Mouse (Mus musculus): ENCODE data around the gene Cmc1.
"Not testable (repeated sequence)": the region's sequence is repeated elsewhere in the genome, so short reads cannot be mapped to it uniquely, and the experiment has no call there.

Gene Cmc1

GRCm38 (mm10) chr9:118149407-118150402, at the start of gene Cmc1:
Gene Cmc1, minus strand, starts transcription at chr9:118150177.
- DNase-seq: peak; percentile 93 to 97

- no peak for DNase-seq
These were observed 48.6 kb upstream of the Cmc1 start for GRCm38 (mm10) chr9:118198557-118198956.

- no peak for DNase-seq
These were observed 46.8 kb upstream of the Cmc1 start for GRCm38 (mm10) chr9:118196661-118197390.

- no peak for DNase-seq
These were observed 43.3 kb upstream of the Cmc1 start for GRCm38 (mm10) chr9:118193263-118193662.

GRCm38 (mm10) chr9:118191276-118191675, 41.3 kb upstream of the Cmc1 start:
- no peak for DNase-seq

GRCm38 (mm10) chr9:118188374-118188773, 38.4 kb upstream of the Cmc1 start:
- DNase-seq: no peak

GRCm38 (mm10) chr9:118187420-118187819, 37.4 kb upstream of the Cmc1 start:
- no peak for DNase-seq

- no peak for DNase-seq
These were observed 36.8 kb upstream of the Cmc1 start for GRCm38 (mm10) chr9:118186776-118187175.

GRCm38 (mm10) chr9:118179136-118180025, 29.4 kb upstream of the Cmc1 start:
- DNase-seq: peak; percentile 62 to 65

- DNase-seq: no peak
These were observed 26.7 kb upstream of the Cmc1 start for GRCm38 (mm10) chr9:118176687-118177086.

GRCm38 (mm10) chr9:118175411-118175810, 25.4 kb upstream of the Cmc1 start:
- peak in 1 of 2 experiments; percentile 23 for DNase-seq

- DNase-seq: no peak
These were observed 23.1 kb upstream of the Cmc1 start for GRCm38 (mm10) chr9:118173086-118173485.

GRCm38 (mm10) chr9:118168544-118168943, 18.6 kb upstream of the Cmc1 start:
- peak in 1 of 2 experiments; percentile 40 for DNase-seq

- DNase-seq: no peak
These were observed 17.6 kb upstream of the Cmc1 start for GRCm38 (mm10) chr9:118167606-118168005.

- DNase-seq: no peak
These were observed 11.6 kb upstream of the Cmc1 start for GRCm38 (mm10) chr9:118161536-118161935.

- DNase-seq: no peak
These were observed 10.0 kb upstream of the Cmc1 start for GRCm38 (mm10) chr9:118159936-118160335.

- no peak for DNase-seq
These were observed 8.2 kb upstream of the Cmc1 start for GRCm38 (mm10) chr9:118158201-118158600.

GRCm38 (mm10) chr9:118157234-118157633, 7.3 kb upstream of the Cmc1 start:
- no peak for DNase-seq

- no peak for DNase-seq
These were observed 4.7 kb upstream of the Cmc1 start for GRCm38 (mm10) chr9:118154666-118155065.

GRCm38 (mm10) chr9:118151221-118151507, 1.2 kb upstream of the Cmc1 start:
- no peak for DNase-seq

GRCm38 (mm10) chr9:118150429-118151220, 648 bp upstream of the Cmc1 start:
- DNase-seq: peak; percentile 23 to 25

GRCm38 (mm10) chr9:118140356-118140755, 9.6 kb downstream of the Cmc1 start:
- not testable (repeated sequence) for DNase-seq
